Mouse (Mus musculus) lung, embryonic 14.5 days (tissue): Measurements from ENCODE around the gene Gsg1l. TPM values are rescaled to one million over a fixed set of nuclear protein-coding genes. Genes with fewer than 3 reads are reported as not detected.

Source experiments
- ATAC-seq: fragments of 200-750 bp; cut with Nextera tagmentation; 2 replicates; pipeline ENCODE4 v1.8.0; 2017; ENCODE audit warnings: mild to moderate bottlenecking, moderate TSS enrichment, moderate library complexity; ENCODE audit not compliant: insufficient read depth
- DNase-seq: peaks from one replicate; pipeline ENCODE4 v3.0.0-alpha.2; 2015
- H3K27ac ChIP-seq: fragments of 300-500 bp; sonication (generic); 2 replicates; pipeline ENCODE4 v1.5.1; 2014; ENCODE audit warnings: low read depth, mild to moderate bottlenecking, moderate library complexity
- H3K27me3 ChIP-seq: fragments of 300-500 bp; sonication (generic); 2 replicates; pipeline ENCODE4 v1.6.1; 2014; ENCODE audit warnings: low read length, control low read depth; ENCODE audit not compliant: insufficient read depth
- H3K36me3 ChIP-seq: fragments of 300-500 bp; sonication (generic); 2 replicates; pipeline ENCODE4 v1.6.1; 2014; ENCODE audit warnings: control low read depth; ENCODE audit not compliant: insufficient read depth
- H3K4me1 ChIP-seq: fragments of 300-500 bp; sonication (generic); 2 replicates; pipeline ENCODE4 v1.6.1; 2014; ENCODE audit warnings: antibody characterized with exemption, control low read depth; ENCODE audit not compliant: insufficient read depth
- H3K4me2 ChIP-seq: fragments of 300-500 bp; sonication (generic); 2 replicates; pipeline ENCODE4 v1.6.1; 2014; ENCODE audit warnings: mild to moderate bottlenecking
- H3K4me3 ChIP-seq: fragments of 300-500 bp; sonication (generic); 2 replicates; pipeline ENCODE4 v1.5.1; 2014; ENCODE audit warnings: low read depth, low read length
- H3K9ac ChIP-seq: fragments of 300-500 bp; sonication (generic); 2 replicates; pipeline ENCODE4 v1.6.1; 2014
- H3K9me3 ChIP-seq: fragments of 300-500 bp; sonication (generic); 2 replicates; pipeline ENCODE4 v1.6.1; 2016; ENCODE audit warnings: low read depth, low read length, control low read depth
- CTCF ChIP-seq: IDR thresholded peaks from 2 replicates; pipeline ENCODE4 v1.5.1; 2016; ENCODE audit warnings: antibody characterized with exemption, low read depth
- WGBS: fragments of 180-500 bp; shearing (Covaris S2); extraction: QIAGEN DNeasy Blood & Tissue Kit; methylation state at CpG from one replicate; pipeline ENCODE4 v1.1.7; 2014; 5-methylcytosine and 5-hydroxymethylcytosine counted together
- polyA plus RNA-seq: library from polyadenylated mRNA; unstranded; fragments of >200 nt; fragmentation: Nextera tagmentation; extraction: Ambion mirVana; gene quantifications from 2 replicates; pipeline ENCODE4 v1.2.1, GENCODE M21; 2014

Gene Gsg1l
- polyA plus RNA-seq, 1 experiment from 2014 or later, result 3.3 TPM

DNA sequence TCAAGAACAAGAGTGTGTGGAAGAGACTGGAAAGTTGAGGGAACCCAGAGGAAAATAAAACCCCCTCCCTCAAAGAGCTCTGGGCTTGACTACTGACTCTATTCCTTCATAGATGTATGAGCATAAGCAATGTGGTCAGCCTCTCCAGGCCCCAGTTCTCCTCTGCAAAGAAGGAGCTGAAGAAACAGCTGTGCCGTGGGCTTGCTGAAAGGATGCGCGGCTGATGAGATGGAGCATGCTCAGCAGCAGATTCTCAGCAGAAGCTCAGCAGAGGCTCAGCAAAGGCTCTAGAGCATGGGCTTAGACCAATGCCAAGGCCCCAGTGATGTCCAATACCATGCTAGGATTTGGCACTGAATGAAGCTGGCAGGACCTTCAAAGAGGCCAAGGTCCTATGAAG lies 82.3 kb downstream of the Gsg1l start:
- H3K27me3 ChIP-seq, result no peaks in the 10 kb centered on the region
- H3K4me2 ChIP-seq, result no peak overlapping the region
- H3K4me1 ChIP-seq, result no peaks in the 10 kb centered on the region
- no peak for ATAC-seq
- H3K27ac ChIP-seq, result no peak overlapping the region
- H3K36me3 ChIP-seq, result no peaks in the 10 kb centered on the region
- no peak overlapping the region for H3K4me3 ChIP-seq
- H3K9me3 ChIP-seq, result no peaks in the 10 kb centered on the region; the same call in 1 of the 2 replicates
- WGBS, result 87% methylated on average over 3 of the region's 3 CpGs
- H3K9ac ChIP-seq, result no peak overlapping the region
- TF ChIP-seq CTCF, result no peak
- DNase-seq, result no peak

DNA sequence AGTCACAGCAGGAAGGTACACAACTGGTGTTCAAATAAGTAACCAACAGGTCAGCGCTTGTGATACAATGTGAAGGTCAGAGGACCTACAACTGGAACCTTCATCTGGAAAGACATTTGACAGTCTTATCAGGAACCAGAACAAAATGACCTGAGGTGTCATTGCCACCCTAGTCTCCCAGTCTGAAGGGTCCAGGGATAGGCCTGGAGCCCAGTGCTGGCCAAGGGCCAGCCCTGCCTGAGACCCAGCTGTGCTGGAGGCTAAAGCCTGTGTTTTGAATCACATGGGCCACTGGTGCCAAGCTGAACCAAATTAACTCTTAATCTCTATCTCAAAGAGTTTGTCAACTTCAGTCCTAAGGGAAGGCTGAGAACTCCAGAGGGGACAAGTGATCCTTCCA lies 86.1 kb downstream of the Gsg1l start:
- Histone ChIP-seq H3K27ac (no peak overlapping the region), H3K4me3 (no peak overlapping the region), H3K36me3 (no peaks in the 10 kb centered on the region), H3K4me1 (no peaks in the 10 kb centered on the region), H3K9ac (no peak overlapping the region), H3K9me3 (no peaks in the 10 kb centered on the region; the same call in 1 of the 2 replicates), H3K27me3 (no peaks in the 10 kb centered on the region), H3K4me2 (no peak overlapping the region)
- WGBS, result 97% methylated on average over 1 of the region's 1 CpGs
- TF ChIP-seq CTCF, result no peak
- ATAC-seq (no peak), DNase-seq (no peak)

DNA sequence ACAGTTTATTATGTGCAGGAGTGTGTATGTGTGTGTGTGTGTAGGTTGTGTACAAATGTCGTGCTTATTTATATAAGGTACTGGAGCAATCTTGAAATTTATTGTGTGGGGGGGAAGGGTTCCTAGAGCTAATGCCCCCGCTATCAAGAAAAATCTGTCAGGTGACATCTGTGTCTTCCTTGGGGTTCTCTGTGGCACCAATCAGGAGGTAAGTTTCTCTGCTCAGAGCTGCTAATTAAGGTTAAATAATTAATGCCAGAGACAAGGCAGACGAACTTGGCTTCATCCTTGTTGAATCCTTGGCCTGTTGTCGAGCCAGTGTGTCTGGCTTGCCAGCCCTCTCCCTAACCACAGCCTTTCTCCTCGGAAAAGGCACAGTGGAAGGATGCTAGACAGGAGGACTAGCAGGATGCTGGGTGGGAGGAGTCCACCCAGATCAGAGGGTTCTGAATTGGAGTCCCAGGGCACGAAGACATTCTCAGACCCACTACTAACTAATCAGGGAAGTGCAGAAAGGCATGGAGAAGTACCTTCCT lies 89.8 kb downstream of the Gsg1l start:
- no peak for TF ChIP-seq CTCF
- Histone ChIP-seq H3K27me3 (no peaks in the 10 kb centered on the region), H3K27ac (no peak overlapping the region), H3K9me3 (no peaks in the 10 kb centered on the region; the same call in 1 of the 2 replicates), H3K36me3 (no peaks in the 10 kb centered on the region), H3K4me1 (no peaks in the 10 kb centered on the region), H3K4me3 (no peak overlapping the region), H3K9ac (no peak overlapping the region), H3K4me2 (no peak overlapping the region)
- no peak for ATAC-seq
- 58% methylated on average over 6 of the region's 6 CpGs for WGBS
- DNase-seq, result no peak

DNA sequence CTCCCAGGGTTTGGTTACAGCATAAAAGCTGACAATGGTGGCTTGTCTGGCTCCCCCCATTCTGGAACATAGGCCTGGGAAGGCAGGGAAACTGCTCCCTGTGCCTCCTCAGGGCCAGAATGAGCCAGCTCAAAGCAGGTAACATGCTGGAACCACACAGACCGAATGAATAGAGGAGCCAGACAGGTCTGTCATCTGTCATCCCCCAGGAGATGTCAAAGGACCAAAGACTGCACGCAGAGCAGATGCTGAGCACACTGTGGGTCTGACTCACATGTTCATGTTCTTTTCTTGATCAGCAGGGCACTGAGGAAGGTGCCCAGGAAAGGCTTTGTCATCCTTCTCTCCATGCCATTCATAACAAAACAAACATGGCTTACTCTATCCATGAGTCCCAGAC lies 90.4 kb downstream of the Gsg1l start:
- H3K4me2 ChIP-seq, result no peak overlapping the region

DNA sequence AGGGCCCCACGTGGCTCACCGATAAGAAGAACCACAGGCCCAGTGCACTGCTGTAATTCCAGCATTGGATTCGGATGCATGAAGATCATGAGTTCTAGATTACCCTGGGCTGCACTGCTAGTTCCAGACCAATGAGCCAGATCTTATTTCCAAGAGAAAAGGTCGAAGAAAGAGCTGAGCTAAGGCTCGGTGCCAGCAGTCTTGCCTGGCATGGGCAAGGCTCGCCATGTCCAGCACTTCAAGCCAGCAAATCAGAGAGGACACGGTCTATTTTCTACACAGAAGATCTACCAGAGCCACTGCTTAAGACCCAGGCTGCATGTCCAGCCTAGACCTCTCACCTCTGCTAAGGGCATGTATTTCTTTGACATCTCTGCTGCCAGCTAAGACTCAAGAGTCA lies 92.2 kb downstream of the Gsg1l start:
- Histone ChIP-seq H3K36me3 (no peaks in the 10 kb centered on the region), H3K27me3 (no peaks in the 10 kb centered on the region), H3K9me3 (no peaks in the 10 kb centered on the region), H3K9ac (no peak overlapping the region), H3K4me1 (no peaks in the 10 kb centered on the region), H3K4me3 (no peak overlapping the region), H3K27ac (no peak overlapping the region), H3K4me2 (no peak overlapping the region)
- ATAC-seq (no peak), DNase-seq (no peak)
- WGBS, result 77% methylated on average over 7 of the region's 7 CpGs
- no peak for TF ChIP-seq CTCF

More for the DNA sequence above, 90.4 kb downstream of the Gsg1l start:
- no peak for DNase-seq
- no peak overlapping the region for H3K9ac ChIP-seq
- no peak for ATAC-seq
- H3K4me1 ChIP-seq, result no peaks in the 10 kb centered on the region
- no peaks in the 10 kb centered on the region for H3K27me3 ChIP-seq
- WGBS, result 48% methylated on average over 2 of the region's 2 CpGs
- no peak for TF ChIP-seq CTCF
- no peak overlapping the region for H3K4me3 ChIP-seq
- no peaks in the 10 kb centered on the region for H3K36me3 ChIP-seq
- no peaks in the 10 kb centered on the region; the same call in 1 of the 2 replicates for H3K9me3 ChIP-seq
- H3K27ac ChIP-seq, result no peak overlapping the region

DNA sequence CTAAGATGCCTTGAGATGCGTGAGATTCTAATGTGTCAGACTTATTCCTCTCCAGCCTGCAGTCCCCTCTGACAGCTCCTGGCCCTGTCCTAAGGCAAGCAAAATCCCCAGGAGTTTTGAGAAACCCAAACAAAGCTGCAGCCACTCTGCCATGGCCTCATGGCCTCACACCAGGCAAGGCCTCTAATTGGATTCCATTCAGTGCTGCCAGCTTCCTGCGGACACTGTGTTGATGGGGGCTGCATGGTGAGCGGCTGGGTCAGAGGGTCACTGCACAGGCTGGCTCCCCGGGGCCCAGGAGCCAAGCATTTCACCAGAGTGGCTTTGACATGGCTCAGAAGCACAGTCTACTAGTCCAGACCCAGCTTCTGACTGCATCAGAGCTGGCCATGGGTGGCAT lies 92.7 kb downstream of the Gsg1l start:
- H3K27ac ChIP-seq, result no peak overlapping the region
- H3K9ac ChIP-seq, result no peak overlapping the region
- no peaks in the 10 kb centered on the region for H3K27me3 ChIP-seq
- DNase-seq, result no peak
- no peak overlapping the region for H3K4me3 ChIP-seq
- H3K9me3 ChIP-seq, result no peaks in the 10 kb centered on the region
- no peak for TF ChIP-seq CTCF
- no peak overlapping the region for H3K4me2 ChIP-seq
- no peaks in the 10 kb centered on the region for H3K4me1 ChIP-seq
- H3K36me3 ChIP-seq, result no peaks in the 10 kb centered on the region
- WGBS, result 30% methylated on average over 4 of the region's 4 CpGs
- ATAC-seq, result no peak

DNA sequence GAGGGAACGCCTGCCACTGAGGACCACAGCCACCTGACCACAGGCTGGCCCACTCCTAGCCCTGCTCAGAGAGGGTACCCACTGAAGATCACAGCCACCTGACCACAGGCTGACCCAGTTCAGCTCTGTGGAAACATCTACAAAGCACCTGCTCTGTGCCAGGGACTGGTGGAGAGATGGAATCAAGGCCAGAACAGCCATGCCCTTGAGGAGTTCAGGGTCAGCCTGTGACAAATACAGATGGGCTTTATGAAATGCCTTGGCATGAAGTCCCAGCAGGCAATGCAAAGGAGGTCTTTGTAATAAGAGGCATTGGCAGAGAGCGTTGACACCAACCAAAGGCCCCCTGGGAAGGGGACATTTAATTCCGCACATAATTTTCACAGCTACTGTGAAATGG lies 93.9 kb downstream of the Gsg1l start:
- ATAC-seq (no peak), DNase-seq (no peak)
- no peak overlapping the region for H3K4me3 ChIP-seq
- H3K9ac ChIP-seq, result no peak overlapping the region
- H3K9me3 ChIP-seq, result no peaks in the 10 kb centered on the region
- no peaks in the 10 kb centered on the region for H3K4me1 ChIP-seq
- no peaks in the 10 kb centered on the region for H3K27me3 ChIP-seq
- 92% methylated on average over 3 of the region's 3 CpGs for WGBS
- no peaks in the 10 kb centered on the region for H3K36me3 ChIP-seq
- no peak overlapping the region for H3K27ac ChIP-seq
- no peak for TF ChIP-seq CTCF
- no peak overlapping the region for H3K4me2 ChIP-seq

DNA sequence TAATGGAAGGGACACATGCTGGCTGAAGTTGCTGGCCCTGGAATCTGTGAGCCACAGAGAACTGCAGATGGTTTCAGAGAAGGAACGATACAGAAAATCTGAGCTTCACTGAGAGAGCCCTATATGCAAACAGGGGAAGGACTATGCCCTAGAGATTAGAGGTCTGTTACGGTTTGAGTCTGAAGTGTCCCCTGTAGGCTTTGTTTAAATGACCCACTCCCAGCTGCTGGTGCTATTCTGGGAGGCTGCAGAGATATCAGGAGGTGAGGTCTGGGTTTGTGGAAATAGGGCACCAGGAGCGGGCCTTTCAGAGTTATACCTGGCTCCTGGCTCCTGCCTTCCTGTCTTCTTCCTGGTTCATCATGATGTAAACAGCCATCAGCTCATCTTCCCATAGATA lies 95.1 kb downstream of the Gsg1l start:
- H3K4me1 ChIP-seq, result no peaks in the 10 kb centered on the region
- no peaks in the 10 kb centered on the region for H3K36me3 ChIP-seq
- H3K9me3 ChIP-seq, result no peaks in the 10 kb centered on the region
- 65% methylated on average over 3 of the region's 3 CpGs for WGBS
- H3K27me3 ChIP-seq, result no peaks in the 10 kb centered on the region
- H3K9ac ChIP-seq, result no peak overlapping the region
- ATAC-seq (no peak), DNase-seq (no peak)
- H3K27ac ChIP-seq, result no peak overlapping the region
- no peak overlapping the region for H3K4me3 ChIP-seq
- no peak overlapping the region for H3K4me2 ChIP-seq
- no peak for TF ChIP-seq CTCF
